Mouse (Mus musculus) granulocyte monocyte progenitor cell, adult 5-6 weeks (primary cell): Measurements from ENCODE around the gene Incenp. TPM values are rescaled to one million over a fixed set of nuclear protein-coding genes. Genes with fewer than 3 reads are reported as not detected.

ENCODE experiments used
- ATAC-seq: replicated peaks from 2 replicates; pipeline ENCODE4 v1.8.0; 2016; ENCODE audit warnings: mild to moderate bottlenecking, moderate TSS enrichment, inconsistent platforms; ENCODE audit not compliant: poor library complexity, severe bottlenecking
- total RNA-seq, 2 experiments: library from RNA; stranded (forward) in 1 of 2; stranded (reverse) in 1 of 2; fragments of 200-712, 200-1000 nt in 1 of 2; fragments of >200 nt in 1 of 2; fragmentation: Nextera tagmentation in 1 of 2; gene quantifications; 2 replicates each; pipeline ENCODE4 v1.2.3; 2014 to 2017

Gene Incenp
- total RNA-seq (2014; fragmentation: Nextera tagmentation) (143 and 171 TPM in 2 replicates), total RNA-seq (2017) (99.8 and 115 TPM in 2 replicates)

GRCm38 (mm10) chr19:9899072-9899779 is at the start of gene Incenp:
Gene Incenp (minus strand): TSS chr19:9899551.
- peak; percentile 94 for ATAC-seq

- ATAC-seq: no peak
Measured at GRCm38 (mm10) chr19:9946986-9947385, 47.6 kb upstream of the Incenp start.

GRCm38 (mm10) chr19:9945800-9946564 is 46.6 kb upstream of the Incenp start:
- peak; percentile 48; the same call in 1 of the 2 replicates for ATAC-seq

- ATAC-seq: peak; percentile 49
Measured at GRCm38 (mm10) chr19:9942539-9943533, 43.5 kb upstream of the Incenp start.

GRCm38 (mm10) chr19:9941809-9942208 is 42.5 kb upstream of the Incenp start:
- no peak for ATAC-seq

GRCm38 (mm10) chr19:9940903-9941302 is 41.6 kb upstream of the Incenp start:
- no peak for ATAC-seq

GRCm38 (mm10) chr19:9939841-9940240 is 40.5 kb upstream of the Incenp start:
- no peak for ATAC-seq

- ATAC-seq: peak; percentile 82
Measured at GRCm38 (mm10) chr19:9938824-9939303, 39.5 kb upstream of the Incenp start.

- ATAC-seq: no peak
Measured at GRCm38 (mm10) chr19:9938156-9938823, 38.9 kb upstream of the Incenp start.

- ATAC-seq: no peak
Measured at GRCm38 (mm10) chr19:9937428-9937827, 38.1 kb upstream of the Incenp start.

GRCm38 (mm10) chr19:9936579-9936978 is 37.2 kb upstream of the Incenp start:
- peak; percentile 44 for ATAC-seq

- no peak for ATAC-seq
Measured at GRCm38 (mm10) chr19:9933908-9934307, 34.6 kb upstream of the Incenp start.

GRCm38 (mm10) chr19:9931167-9931607 is 31.8 kb upstream of the Incenp start:
- ATAC-seq: peak; percentile 91

- no peak for ATAC-seq
Measured at GRCm38 (mm10) chr19:9928089-9928488, 28.7 kb upstream of the Incenp start.

- ATAC-seq: no peak
Measured at GRCm38 (mm10) chr19:9924769-9925272, 25.5 kb upstream of the Incenp start.

- no peak for ATAC-seq
Measured at GRCm38 (mm10) chr19:9924034-9924768, 24.9 kb upstream of the Incenp start.

- ATAC-seq: no peak
Measured at GRCm38 (mm10) chr19:9923048-9923447, 23.7 kb upstream of the Incenp start.

- ATAC-seq: no peak
Measured at GRCm38 (mm10) chr19:9922228-9922627, 22.9 kb upstream of the Incenp start.
